Mouse (Mus musculus) spleen, adult 2 months (tissue): Measurements from ENCODE around the gene Acad8. TPM values are rescaled to one million over a fixed set of nuclear protein-coding genes. Genes with fewer than 3 reads are reported as not detected.
A peak's percentile ranks its signal among the peaks of the same experiment; 100 is the strongest.

Source experiments
- DNase-seq, 2 experiments: peaks; one replicate each; pipeline versions ENCODE4 v3.0.0 to v3.0.0-alpha.2; 2012 to 2021; ENCODE audit warnings: low spot score in 2 of 2, low read depth in 1 of 2
- H3K27ac ChIP-seq: fragments of 200-500 bp; 2 replicates; pipeline ENCODE4 v1.5.1; 2012; ENCODE audit warnings: low read length, inconsistent platforms; ENCODE audit not compliant: insufficient read depth
- H3K27me3 ChIP-seq: fragments of 200-500 bp; 2 replicates; pipeline ENCODE4 v1.6.1; 2012; ENCODE audit warnings: mild to moderate bottlenecking, moderate library complexity, low read length, inconsistent platforms; ENCODE audit not compliant: control insufficient read depth, insufficient read depth
- H3K36me3 ChIP-seq: fragments of 200-500 bp; 2 replicates; pipeline ENCODE4 v1.6.1; 2012; ENCODE audit warnings: mild to moderate bottlenecking, low read length, inconsistent platforms; ENCODE audit not compliant: control insufficient read depth, insufficient read depth
- H3K4me1 ChIP-seq: fragments of 200-500 bp; 2 replicates; pipeline ENCODE4 v1.6.1; 2011; ENCODE audit warnings: inconsistent platforms; ENCODE audit not compliant: control insufficient read depth, insufficient read depth, insufficient read length
- H3K4me3 ChIP-seq: fragments of 200-500 bp; 2 replicates; pipeline ENCODE4 v1.5.1; 2011; ENCODE audit warnings: mild to moderate bottlenecking, inconsistent platforms; ENCODE audit not compliant: insufficient read depth, insufficient read length; ENCODE audit errors: extremely low read depth
- CTCF ChIP-seq: fragments of 200-500 bp; IDR thresholded peaks from 2 replicates; pipeline ENCODE4 v1.5.1; 2011; ENCODE audit warnings: mild to moderate bottlenecking, inconsistent platforms; ENCODE audit not compliant: insufficient read depth, insufficient read length, insufficient replicate concordance; ENCODE audit errors: extremely low read depth
- POLR2A ChIP-seq: fragments of 200-500 bp; IDR thresholded peaks from 2 replicates; pipeline ENCODE4 v1.6.1; 2011; ENCODE audit warnings: low read depth, low read length, inconsistent platforms
- WGBS: fragments of 180-500 bp; shearing (Covaris S2); methylation state at CpG from one replicate; pipeline ENCODE4 v1.1.7; 2018; 5-methylcytosine and 5-hydroxymethylcytosine counted together
- polyA plus RNA-seq: library from polyadenylated mRNA; depleted of rRNA; stranded (reverse); fragments of >200 nt; gene quantifications from 2 replicates; pipeline ENCODE4 v1.2.3, GENCODE M21; 2012; rRNA removed

Gene Acad8
- polyA plus RNA-seq: 5.7 and 6.6 TPM in 2 replicates

GRCm38 (mm10) chr9:26999461-27000395 lies at the start of gene Acad8, which contains the start of gene Thyn1:
Acad8 (minus strand) TSS chr9:26999566.
Thyn1 (plus strand) TSS chr9:26999710.
- Histone ChIP-seq H3K4me1 (no peaks in the 10 kb centered on the region), H3K36me3 (no peaks in the 10 kb centered on the region), H3K4me3 (peak within 1 kb of the TSS; percentile 95), H3K27ac (0 out of 2 replicates have a peak within 1 kb of the TSS, but pooled peaks have one; percentile 8), H3K27me3 (no peaks in the 10 kb centered on the region)
- 1% methylated on average over 35 of the region's 35 CpGs for WGBS
- peak; percentile 77 to 86 for DNase-seq
- TF ChIP-seq CTCF (no peak), POLR2A (no peak)

GRCm38 (mm10) chr9:27043892-27044291 lies 44.5 kb upstream of the Acad8 start:
- H3K36me3 ChIP-seq: peaks cover 28% of the 10 kb centered on the region
- DNase-seq: no peak
- 76% methylated on average over 5 of the region's 5 CpGs for WGBS
- no peaks in the 10 kb centered on the region for H3K4me1 ChIP-seq
- H3K27ac ChIP-seq: no peak overlapping the region
- no peaks in the 10 kb centered on the region for H3K27me3 ChIP-seq
- TF ChIP-seq POLR2A: no peak
- TF ChIP-seq CTCF: no peak
- H3K4me3 ChIP-seq: no peak overlapping the region

GRCm38 (mm10) chr9:27030763-27031100 lies 31.4 kb upstream of the Acad8 start:
- no peaks in the 10 kb centered on the region for H3K36me3 ChIP-seq
- peak overlapping the region; percentile 92 for H3K4me3 ChIP-seq
- 0 out of 2 replicates have a peak overlapping the region, but pooled peaks have one; percentile 30 for H3K27ac ChIP-seq
- WGBS: under 1% methylated on average over 17 of the region's 17 CpGs
- H3K27me3 ChIP-seq: 0 out of 2 replicates have a peak, but pooled peaks cover 3% of the 10 kb centered on the region
- TF ChIP-seq CTCF (no peak), POLR2A (no peak)
- DNase-seq: no peak
- H3K4me1 ChIP-seq: peaks cover 14% of the 10 kb centered on the region

GRCm38 (mm10) chr9:27029828-27030762 lies 30.7 kb upstream of the Acad8 start, which contains the start of the genes Vps26b and Ncapd3:
Vps26b (minus strand) TSS chr9:27030065.
Ncapd3 (plus strand) TSS chr9:27030175.
- Histone ChIP-seq H3K27me3 (0 out of 2 replicates have a peak, but pooled peaks cover 3% of the 10 kb centered on the region), H3K4me1 (peaks cover 14% of the 10 kb centered on the region), H3K27ac (peak within 1 kb of the TSS; percentile 93), H3K4me3 (peak within 1 kb of the TSS; percentile 92), H3K36me3 (no peaks in the 10 kb centered on the region)
- WGBS: under 1% methylated on average over 75 of the region's 80 CpGs
- peak; percentile 90 to 91 for DNase-seq
- TF ChIP-seq POLR2A (peak; percentile 74), CTCF (no peak)

- WGBS: under 1% methylated on average over 50 of the region's 52 CpGs
- TF ChIP-seq POLR2A (no peak), CTCF (no peak)
- H3K27me3 ChIP-seq: 0 out of 2 replicates have a peak, but pooled peaks cover 3% of the 10 kb centered on the region
- peak in 1 of 2 experiments; percentile 17 for DNase-seq
- peaks cover 14% of the 10 kb centered on the region for H3K4me1 ChIP-seq
- no peaks in the 10 kb centered on the region for H3K36me3 ChIP-seq
- H3K4me3 ChIP-seq: peak overlapping the region; percentile 82
- peak overlapping the region; percentile 68 for H3K27ac ChIP-seq
Measured at GRCm38 (mm10) chr9:27029022-27029827, 29.9 kb upstream of the Acad8 start.

GRCm38 (mm10) chr9:27026708-27027107 lies 27.3 kb upstream of the Acad8 start:
- Histone ChIP-seq H3K4me3 (no peak overlapping the region), H3K4me1 (peaks cover 17% of the 10 kb centered on the region), H3K36me3 (no peaks in the 10 kb centered on the region), H3K27ac (no peak overlapping the region), H3K27me3 (0 out of 2 replicates have a peak, but pooled peaks cover 3% of the 10 kb centered on the region)
- DNase-seq: peak; percentile 61 to 76
- WGBS: 2% methylated on average over 1 of the region's 1 CpGs
- TF ChIP-seq POLR2A (no peak), CTCF (no peak)
